Mouse (Mus musculus) C2C12 (cell line): ENCODE data around the gene Pde6g.

Experiments
- CEBPB ChIP-seq: IDR thresholded peaks from one replicate; pipeline ENCODE4 v1.6.1; 2011; ENCODE audit warnings: low read depth, mild to moderate bottlenecking, control low read depth, moderate library complexity
- CTCF ChIP-seq: IDR thresholded peaks from one replicate; pipeline ENCODE4 v1.5.1; 2011; ENCODE audit not compliant: control insufficient read depth, insufficient read depth, insufficient read length
- MAX ChIP-seq: IDR thresholded peaks from one replicate; pipeline ENCODE4 v1.6.1; 2011; ENCODE audit warnings: mild to moderate bottlenecking, control low read depth
- MYOG ChIP-seq: IDR thresholded peaks from one replicate; pipeline ENCODE4 v1.6.1; 2011; ENCODE audit not compliant: control insufficient read depth, insufficient read length; ENCODE audit errors: extremely low read depth
- USF1 ChIP-seq: IDR thresholded peaks from one replicate; pipeline ENCODE4 v1.6.1; 2011; ENCODE audit warnings: low read depth, mild to moderate bottlenecking, control low read depth, moderate library complexity

DNA sequence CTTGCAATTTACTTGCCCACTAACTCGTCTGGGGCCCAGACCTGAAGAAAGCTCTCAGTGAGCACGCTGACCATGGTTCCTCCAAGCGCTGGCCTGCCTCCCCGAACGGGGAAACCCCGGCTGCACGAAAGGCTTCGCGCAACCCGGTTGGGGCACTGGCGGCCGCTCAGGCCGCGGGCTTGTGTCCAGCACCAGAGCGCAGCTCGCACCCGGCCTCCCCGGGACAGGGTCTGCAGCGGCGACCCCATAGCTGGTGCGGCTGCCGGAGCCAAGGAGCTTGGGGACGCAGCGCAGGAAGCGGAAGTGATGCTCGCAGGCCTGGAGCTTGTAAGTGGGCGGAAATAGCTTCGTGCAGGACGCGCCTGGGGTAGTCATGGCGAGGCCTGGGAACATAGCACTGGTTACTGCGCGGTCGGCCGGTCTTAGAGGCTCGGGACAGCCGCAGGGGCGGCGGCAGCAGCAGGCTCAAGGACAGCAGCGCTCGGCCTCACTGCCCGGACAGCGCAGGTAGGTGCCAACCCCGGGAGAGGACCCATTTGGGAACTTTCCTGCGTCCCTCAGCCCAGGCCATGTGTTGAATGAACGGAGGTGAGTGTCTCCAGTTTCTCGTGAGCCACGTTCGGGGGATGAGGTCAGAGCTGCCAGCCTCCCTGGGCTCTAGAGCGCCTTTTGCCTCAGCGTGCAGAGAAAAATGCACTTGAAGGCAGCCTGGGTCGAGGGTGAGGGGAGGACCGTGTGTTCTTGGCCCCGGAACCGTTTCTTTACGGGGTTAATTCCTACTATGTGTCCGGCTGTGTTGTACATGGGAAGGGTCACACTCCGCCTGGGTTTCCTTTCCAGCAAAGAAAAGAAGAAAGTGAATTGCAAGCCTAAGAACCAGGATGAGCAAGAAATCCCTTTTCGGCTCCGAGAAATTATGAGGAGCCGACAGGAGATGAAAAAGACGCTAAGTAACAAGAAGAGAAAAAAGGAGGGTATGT is 4.8 kb upstream of the Pde6g start, which contains the start of the genes Oxld1 and Ccdc137:
- TF ChIP-seq CTCF (no peak), USF1 (no peak), MYOG (no peak), MAX (peak; percentile 68), CEBPB (no peak)
